ENCODE assay signal across 10 mouse cellular contexts in genomic region chr11:106535660-106536252, GRCm38 (mm10). TPM values are rescaled to one million over a fixed set of nuclear protein-coding genes. Genes with fewer than 3 reads are reported as not detected.
A peak's percentile ranks its signal among the peaks of the same experiment; 100 is the strongest.
DNase-seq lines count a peak whose midpoint lies in the region; ATAC-seq and TF ChIP-seq lines count a peak whose summit lies in the region.
"Had no signal": no experiment of that assay in that cellular context is flagged by ENCODE, and none has a peak within 500 bp of the region (broad histone marks: within the 10 kb centered on the region; RNA-seq: fewer than 3 reads in every experiment).

No protein-coding gene starts in this region.

- DNase-seq in heart, postnatal 4 days, result no peak
- DNase-seq in kidney, postnatal 0 days (ENCODE audit: low spot score), result no peak
- DNase-seq in kidney, postnatal 10 days, result no peak
- DNase-seq in embryonic facial prominence, embryonic 14.5 days (ENCODE audit: low spot score), result no peak
- DNase-seq in MN1 (ENCODE audit: low spot score), result no peak
- DNase-seq: cerebellum, adult 9-11 months had no signal

- no peak for TF ChIP-seq CTCF in kidney, postnatal 0 days (IDR thresholded peaks at IDR 0.05; ENCODE audit: low read depth)

- peak overlapping the region; percentile 84 for H3K27ac ChIP-seq in heart, embryonic 11.5 days (ENCODE audit: low read depth, low read length)
- H3K27ac ChIP-seq in kidney, postnatal 0 days, result 0 out of 2 replicates have a peak overlapping the region, but pooled peaks have one; percentile 26
- H3K27ac ChIP-seq in embryonic facial prominence, embryonic 14.5 days (replicated peaks; ENCODE audit: low read depth, low read length), result peak overlapping the region; percentile 55; the same call in 1 of the 2 replicates
- peak overlapping the region; percentile 80 for H3K27ac ChIP-seq in midbrain, embryonic 12.5 days (replicated peaks)

- no peak overlapping the region for H3K4me2 ChIP-seq in heart, embryonic 11.5 days
- H3K4me2 ChIP-seq in kidney, postnatal 0 days (ENCODE audit: low read length), result no peak overlapping the region
- H3K4me2 ChIP-seq in embryonic facial prominence, embryonic 14.5 days (ENCODE audit: low read depth, low read length), result no peak overlapping the region
- H3K4me2 ChIP-seq in midbrain, embryonic 12.5 days (replicated peaks), result no peak overlapping the region
- H3K4me2 ChIP-seq: neural tube, embryonic 12.5 days had no signal

- WGBS in heart, embryonic 11.5 days (ENCODE audit: insufficient replicate concordance), result 78% methylated on average over 9 of the region's 9 CpGs
- WGBS in kidney, postnatal 0 days, result 79% methylated on average over 9 of the region's 9 CpGs
- WGBS in embryonic facial prominence, embryonic 14.5 days, result 86% methylated on average over 9 of the region's 9 CpGs
- WGBS in midbrain, embryonic 12.5 days, result 87% methylated on average over 9 of the region's 9 CpGs

- ATAC-seq in heart, embryonic 11.5 days (replicated peaks; ENCODE audit: insufficient number of reproducible peaks, low FRiP score, low TSS enrichment), result peak; percentile 28; the same call in 1 of the 2 replicates
- ATAC-seq in kidney, postnatal 0 days (replicated peaks; ENCODE audit: low FRiP score, low read depth), result no peak
- no peak for ATAC-seq in embryonic facial prominence, embryonic 14.5 days (ENCODE audit: low read depth)
- ATAC-seq in midbrain, embryonic 12.5 days (ENCODE audit: low FRiP score, low read depth), result no peak; the same call in 1 of the 2 replicates
- no peak for ATAC-seq in erythroid progenitor cell, adult 5-6 weeks (replicated peaks; ENCODE audit: low FRiP score, poor library complexity, severe bottlenecking)

- H3K36me3 ChIP-seq in heart, embryonic 11.5 days (ENCODE audit: control insufficient read depth, insufficient read depth, low read length), result no peaks in the 10 kb centered on the region
- no peaks in the 10 kb centered on the region for H3K36me3 ChIP-seq in kidney, postnatal 0 days (ENCODE audit: insufficient read depth, low read length)
- H3K36me3 ChIP-seq in embryonic facial prominence, embryonic 14.5 days (ENCODE audit: control insufficient read depth, insufficient read depth, low read length), result 0 out of 2 replicates have a peak, but pooled peaks cover 14% of the 10 kb centered on the region
- peaks cover 10% of the 10 kb centered on the region; the same call in 1 of the 2 replicates for H3K36me3 ChIP-seq in midbrain, embryonic 12.5 days
- H3K36me3 ChIP-seq: neural tube, embryonic 12.5 days had no signal

- 0 out of 2 replicates have a peak, but pooled peaks cover 5% of the 10 kb centered on the region for H3K4me1 ChIP-seq in heart, embryonic 11.5 days (ENCODE audit: control insufficient read depth, insufficient read depth, low read length)
- peaks cover 4% of the 10 kb centered on the region; the same call in 1 of the 2 replicates for H3K4me1 ChIP-seq in kidney, postnatal 0 days (replicated peaks; ENCODE audit: insufficient read depth, low read length)
- peaks cover 10% of the 10 kb centered on the region; the same call in 1 of the 2 replicates for H3K4me1 ChIP-seq in embryonic facial prominence, embryonic 14.5 days (ENCODE audit: control insufficient read depth, insufficient read depth, low read length)
- H3K4me1 ChIP-seq in midbrain, embryonic 12.5 days, result peaks cover 13% of the 10 kb centered on the region; the same call in 1 of the 2 replicates
- H3K4me1 ChIP-seq: neural tube, embryonic 12.5 days had no signal

- H3K9me3 ChIP-seq in heart, embryonic 11.5 days (replicated peaks; ENCODE audit: control insufficient read depth, low read length), result no peaks in the 10 kb centered on the region
- H3K9me3 ChIP-seq in kidney, postnatal 0 days (replicated peaks; ENCODE audit: low read length), result no peaks in the 10 kb centered on the region
- H3K9me3 ChIP-seq in embryonic facial prominence, embryonic 14.5 days (ENCODE audit: control insufficient read depth, low read length), result no peaks in the 10 kb centered on the region
- H3K9me3 ChIP-seq in midbrain, embryonic 12.5 days, result no peaks in the 10 kb centered on the region
- H3K9me3 ChIP-seq: neural tube, embryonic 12.5 days had no signal

- H3K9ac ChIP-seq in heart, embryonic 11.5 days (ENCODE audit: low read depth, low read length), result no peak overlapping the region
- no peak overlapping the region for H3K9ac ChIP-seq in kidney, postnatal 0 days (ENCODE audit: low read depth, low read length)
- no peak overlapping the region for H3K9ac ChIP-seq in embryonic facial prominence, embryonic 14.5 days (ENCODE audit: low read depth, low read length)
- H3K9ac ChIP-seq in midbrain, embryonic 12.5 days (replicated peaks), result no peak overlapping the region
- H3K9ac ChIP-seq: neural tube, embryonic 12.5 days had no signal

- no peaks in the 10 kb centered on the region for H3K27me3 ChIP-seq in heart, embryonic 11.5 days (ENCODE audit: control insufficient read depth, insufficient read depth, low read length)
- no peaks in the 10 kb centered on the region for H3K27me3 ChIP-seq in kidney, postnatal 0 days (ENCODE audit: insufficient read depth, low read length)
- H3K27me3 ChIP-seq in embryonic facial prominence, embryonic 14.5 days (replicated peaks; ENCODE audit: control insufficient read depth, insufficient read depth, low read length), result no peaks in the 10 kb centered on the region
- H3K27me3 ChIP-seq in midbrain, embryonic 12.5 days, result no peaks in the 10 kb centered on the region
- H3K27me3 ChIP-seq: neural tube, embryonic 12.5 days had no signal

- H3K4me3 ChIP-seq in heart, embryonic 11.5 days (ENCODE audit: low read depth, low read length), result no peak overlapping the region
- no peak overlapping the region for H3K4me3 ChIP-seq in kidney, postnatal 0 days (replicated peaks; ENCODE audit: low read depth, low read length)
- no peak overlapping the region for H3K4me3 ChIP-seq in embryonic facial prominence, embryonic 14.5 days (ENCODE audit: low read depth, low read length)
- H3K4me3 ChIP-seq in midbrain, embryonic 12.5 days, result no peak overlapping the region
- H3K4me3 ChIP-seq: neural tube, embryonic 12.5 days had no signal

RNA-seq across cellular contexts. Expression of gene Ern1, which starts 48.1 kb away (rescaled TPM):
- polyA plus RNA-seq in heart, embryonic 11.5 days (2014; fragmentation: Nextera tagmentation; extraction: Ambion mirVana), result 3.7 and 4.4 TPM in 2 replicates
- total RNA-seq in heart, postnatal 4 days (2021), result 1 to 10 TPM; 8.7 to 9.8 TPM
- 3.3 and 3.5 TPM in 2 replicates for polyA plus RNA-seq in kidney, postnatal 0 days (2015; fragmentation: Nextera tagmentation; extraction: Ambion mirVana)
- 5.9 and 7.0 TPM in 2 replicates for polyA plus RNA-seq in embryonic facial prominence, embryonic 14.5 days (2014; fragmentation: Nextera tagmentation; extraction: Ambion mirVana)
- 6.6 and 8.0 TPM in 2 replicates for polyA plus RNA-seq in midbrain, embryonic 12.5 days (2016; fragmentation: Nextera tagmentation; extraction: Ambion mirVana)
- 8.8 and 11.9 TPM in 2 replicates for total RNA-seq in erythroid progenitor cell, adult 5-6 weeks (2015; ENCODE audit: low replicate concordance)
- total RNA-seq in erythroid progenitor cell, adult 5-6 weeks (2017; ENCODE audit: low replicate concordance), result 5.9 and 6.7 TPM in 2 replicates

Comparison
In these comparisons a context has a peak if more than half of its experiments do, and no peak if none do; other contexts are left out.
1. H3K27ac ChIP-seq: peak in every context shown above with its lines; median percentile 84 in heart, embryonic 11.5 days; 80 in midbrain, embryonic 12.5 days; 55 in embryonic facial prominence, embryonic 14.5 days; 26 in kidney, postnatal 0 days.